Mouse (Mus musculus): ENCODE data around the gene Epc2.

Epc2 gene

DNA sequence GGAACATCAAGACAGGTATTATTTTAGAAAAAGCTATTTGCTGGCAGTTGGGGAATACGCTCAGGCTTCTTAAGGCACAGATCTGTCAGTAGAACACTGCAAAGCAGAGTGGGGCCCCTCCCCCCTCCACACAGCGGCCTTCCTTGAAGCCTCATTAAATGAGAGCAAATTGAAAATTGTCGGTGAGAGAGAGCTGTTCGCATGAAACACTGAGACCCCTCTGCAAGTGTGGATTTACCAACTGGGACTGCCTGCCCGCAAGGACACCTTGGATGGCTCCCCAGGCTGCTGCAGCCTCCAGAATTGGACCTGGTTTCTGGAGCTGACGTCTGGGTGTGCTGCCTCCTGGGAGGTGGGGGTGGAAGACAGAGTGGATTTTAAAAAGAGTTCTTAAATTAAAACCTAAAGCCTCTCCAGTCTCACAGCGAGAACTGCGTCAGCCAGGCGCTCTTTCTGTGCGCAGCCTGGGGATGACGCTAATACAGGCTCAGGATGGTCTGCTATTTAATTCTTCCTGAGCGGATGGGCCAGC, 120.9 kb downstream of the Epc2 start:
- no peak for DNase-seq

DNA sequence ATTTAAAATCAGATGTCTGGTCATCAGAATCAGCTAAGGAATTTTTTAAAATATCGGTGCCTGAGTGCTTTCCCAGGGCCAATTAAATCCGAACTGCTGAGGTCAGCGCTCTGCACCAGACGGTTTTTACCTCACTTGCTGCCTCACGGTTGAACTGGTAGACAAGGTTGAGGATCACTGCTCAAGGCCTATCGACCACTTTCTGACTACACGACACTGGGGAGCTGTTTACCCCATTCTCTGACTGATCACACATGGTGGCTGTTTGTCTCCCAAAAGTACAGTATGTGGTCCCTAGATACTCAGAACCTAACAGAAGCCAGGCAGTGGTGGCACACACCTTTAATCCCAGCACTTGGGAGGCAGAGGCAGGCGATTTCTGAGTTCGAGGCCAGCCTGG, 121.4 kb downstream of the Epc2 start:
- DNase-seq: no peak

DNA sequence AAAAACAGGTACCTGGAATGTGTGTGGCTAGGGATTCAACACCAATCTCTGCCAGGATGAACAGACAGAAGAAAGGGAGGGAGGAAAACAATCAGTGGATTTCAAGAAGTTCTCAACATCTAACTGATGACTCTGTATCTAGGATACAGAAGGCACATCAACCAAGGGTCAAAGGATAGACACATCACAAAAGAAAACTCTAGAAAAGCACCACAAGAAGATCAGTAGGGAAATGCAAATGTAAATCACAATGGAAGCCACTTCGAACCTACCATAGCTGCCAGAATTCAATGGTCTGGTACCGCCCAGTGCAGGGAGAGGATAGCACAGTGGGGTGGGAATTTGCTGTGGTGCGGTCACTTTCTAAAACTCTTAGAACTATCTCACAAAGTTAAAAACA, 122.0 kb downstream of the Epc2 start:
- no peak for DNase-seq

DNA sequence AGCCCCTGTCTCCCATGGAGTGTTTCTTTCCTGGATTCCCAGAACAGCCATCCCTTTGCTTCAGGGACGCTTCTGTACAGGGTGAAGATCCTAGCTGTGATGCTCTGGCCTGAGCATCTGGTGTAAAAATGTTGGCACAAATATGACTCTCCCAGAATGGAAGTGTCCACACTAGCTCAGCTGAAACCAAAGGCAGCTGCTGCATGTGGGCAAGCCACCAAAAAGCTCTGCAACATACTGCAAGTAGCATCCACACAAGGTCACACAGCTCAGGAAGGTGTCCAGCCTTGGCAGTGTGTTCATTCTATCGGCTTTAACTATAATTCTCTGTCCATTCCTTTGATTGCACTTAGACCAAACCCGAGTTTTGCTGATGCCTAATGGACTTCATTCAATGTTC, 129.3 kb downstream of the Epc2 start:
- DNase-seq: no peak

DNA sequence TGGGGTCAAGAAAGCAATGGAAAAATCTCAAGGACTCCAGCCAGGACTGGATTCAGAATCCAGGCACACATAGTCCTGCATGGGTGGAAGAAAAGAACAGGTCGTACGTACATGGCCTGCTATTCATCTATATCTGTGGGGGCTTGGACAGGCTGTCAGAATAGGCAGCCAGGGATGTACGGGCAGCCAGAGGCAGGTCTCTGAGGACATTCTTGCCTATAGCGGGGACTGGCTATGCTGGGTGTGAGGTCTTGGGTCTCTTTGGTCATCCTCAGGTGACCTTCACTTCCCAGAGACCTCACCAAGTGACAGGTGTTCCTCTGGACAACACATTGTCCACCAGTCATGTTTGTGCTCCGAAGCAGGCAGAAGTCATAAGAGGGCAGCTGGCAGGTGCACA, 131.3 kb downstream of the Epc2 start:
- no peak for DNase-seq

DNA sequence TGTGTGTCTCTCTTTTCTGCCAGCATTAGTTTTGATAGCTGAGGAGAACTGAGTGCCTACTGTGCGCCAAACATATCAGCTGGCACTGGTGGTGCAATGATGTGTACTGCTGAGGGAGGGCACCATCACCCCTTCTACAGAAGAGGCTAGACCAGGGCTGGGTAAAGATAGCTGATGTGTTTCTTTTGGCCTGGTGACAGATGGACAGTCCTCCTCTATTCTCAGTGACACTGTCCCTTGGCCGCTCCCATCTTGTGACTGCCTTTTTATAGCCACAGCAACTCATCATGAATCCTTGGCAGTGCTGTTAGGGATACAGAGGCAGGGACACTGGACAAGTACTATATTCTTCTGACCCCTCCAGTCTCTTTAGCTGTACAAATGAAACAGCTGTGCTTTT, 132.0 kb downstream of the Epc2 start:
- DNase-seq: no peak

DNA sequence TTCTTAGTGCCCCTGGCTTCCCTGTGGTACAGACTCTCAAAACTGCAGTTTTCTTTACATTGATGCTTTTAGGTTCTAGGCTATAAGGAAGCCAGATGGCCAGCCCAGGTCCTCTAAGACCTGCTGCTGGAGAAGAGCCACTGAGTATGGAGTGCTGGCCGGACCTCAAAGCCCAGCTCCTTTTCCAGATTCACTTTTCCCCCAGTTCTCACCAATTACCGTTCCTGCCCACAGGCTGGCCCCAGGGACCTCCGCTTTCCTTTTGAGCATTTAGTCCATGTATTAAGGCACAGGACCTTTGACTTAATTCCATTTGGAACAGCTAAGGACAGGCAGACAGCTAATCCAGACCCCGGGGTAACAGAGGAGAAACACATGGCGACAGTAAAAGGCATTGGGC, 139.2 kb downstream of the Epc2 start:
- no peak for DNase-seq

DNA sequence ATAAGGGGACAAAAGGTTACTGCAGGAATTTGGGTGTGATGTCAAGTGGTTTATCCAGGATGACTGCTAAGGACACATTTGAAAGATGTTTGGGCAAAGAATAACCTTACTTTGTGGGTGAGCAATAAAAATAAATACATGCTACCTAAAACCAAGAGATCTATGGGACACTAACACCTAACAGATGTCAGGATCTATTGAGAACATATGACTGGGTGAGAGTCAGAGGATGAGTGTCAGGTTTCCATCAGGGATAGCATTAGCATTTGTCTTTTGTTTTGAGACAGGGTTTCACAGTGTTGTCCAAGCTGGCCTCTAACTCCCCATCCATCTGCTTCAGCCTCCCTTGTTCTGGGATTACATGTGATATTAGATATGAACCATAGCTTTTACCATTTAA, 141.6 kb downstream of the Epc2 start:
- DNase-seq: no peak

DNA sequence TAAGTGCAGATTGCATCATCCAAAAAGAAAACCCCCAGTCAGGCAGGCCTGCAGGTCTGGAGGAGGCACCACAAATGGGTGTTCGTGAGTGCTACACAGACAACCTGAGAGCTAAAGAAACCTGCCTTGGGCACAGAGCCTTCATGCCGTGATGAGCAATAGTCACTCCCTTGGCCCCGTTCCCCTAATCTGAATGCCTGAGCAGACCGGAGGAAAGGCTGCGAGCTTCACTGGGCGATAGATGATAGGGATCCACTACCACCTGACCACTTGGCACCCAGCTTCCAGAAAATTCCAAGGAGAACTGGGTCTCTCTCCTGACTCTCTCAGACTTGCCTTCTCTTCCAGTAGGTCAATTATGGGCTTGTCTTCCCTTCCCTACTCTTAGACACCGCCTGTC, 143.6 kb downstream of the Epc2 start:
- DNase-seq: no peak

DNA sequence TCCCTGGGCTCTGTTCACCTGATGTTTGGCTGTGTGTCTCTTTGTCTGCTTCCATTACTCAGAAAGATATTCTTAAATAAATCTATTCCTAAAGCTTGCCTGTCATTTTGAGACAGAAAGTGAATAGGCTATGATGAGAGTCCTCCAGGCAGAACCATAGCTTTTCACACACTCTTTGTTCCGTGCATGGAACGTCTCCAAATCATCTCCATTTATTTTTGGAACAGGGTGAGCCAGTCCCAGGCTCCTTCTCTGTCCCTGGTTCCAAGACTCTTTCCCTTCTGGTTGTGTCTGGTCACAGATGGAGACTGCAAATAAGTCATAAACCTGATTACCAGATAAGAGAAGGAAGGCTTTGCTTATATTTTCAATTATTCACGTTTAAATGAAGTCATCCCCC, 145.0 kb downstream of the Epc2 start:
- no peak for DNase-seq

DNA sequence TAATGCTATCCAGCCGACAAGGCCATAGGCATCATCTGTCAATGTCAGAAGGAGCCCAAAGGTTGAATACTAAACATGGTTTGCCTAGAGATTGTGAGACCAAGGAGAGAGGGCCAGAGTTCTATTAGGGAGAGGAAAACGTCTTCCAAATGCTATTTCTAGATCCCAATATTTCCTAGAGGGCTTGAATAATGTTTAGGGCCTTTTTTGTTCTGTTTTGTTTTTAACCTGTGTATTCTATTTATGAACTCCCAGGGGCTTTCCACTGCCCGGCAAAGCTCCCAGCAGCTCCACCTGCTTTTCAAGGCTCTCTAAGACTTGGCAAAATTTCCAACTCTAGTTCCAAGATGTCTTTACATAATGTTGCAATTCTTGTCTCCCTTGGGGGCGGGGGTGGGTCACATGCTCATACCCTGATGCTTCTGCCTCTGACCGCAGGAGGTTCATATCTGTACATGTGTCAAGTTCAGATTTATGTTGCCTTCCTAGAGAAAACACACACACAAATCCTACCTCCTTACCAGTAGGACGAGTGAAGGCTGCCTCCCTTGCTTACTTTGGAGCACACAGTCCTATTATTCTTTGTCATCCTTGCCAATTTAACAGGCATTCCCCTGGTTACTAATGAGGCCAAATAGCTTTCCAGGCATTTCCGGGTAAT, 148.9 kb downstream of the Epc2 start:
- DNase-seq: no peak

All from thymus, postnatal 25 days (tissue).